Mouse (Mus musculus) heart, embryonic 11.5 days (tissue): Measurements from ENCODE around the gene Alx1. TPM values are rescaled to one million over a fixed set of nuclear protein-coding genes. Genes with fewer than 3 reads are reported as not detected.

Source experiments
- ATAC-seq: fragments of 200-750 bp; cut with Nextera tagmentation; replicated peaks from 2 replicates; pipeline ENCODE4 v1.8.0; 2017; ENCODE audit warnings: moderate library complexity; ENCODE audit not compliant: insufficient number of reproducible peaks, low FRiP score, low TSS enrichment
- H3K27ac ChIP-seq: fragments of 300-500 bp; sonication (generic); 2 replicates; pipeline ENCODE4 v1.5.1; 2014; ENCODE audit warnings: mild to moderate bottlenecking, low read depth, low read length
- H3K27me3 ChIP-seq: fragments of 300-500 bp; sonication (generic); 2 replicates; pipeline ENCODE4 v1.6.1; 2014; ENCODE audit warnings: mild to moderate bottlenecking, low read length, mixed read lengths; ENCODE audit not compliant: control insufficient read depth, insufficient read depth
- H3K36me3 ChIP-seq: fragments of 300-500 bp; sonication (generic); 2 replicates; pipeline ENCODE4 v1.6.1; 2014; ENCODE audit warnings: mild to moderate bottlenecking, low read length, moderate library complexity, mixed read lengths; ENCODE audit not compliant: control insufficient read depth, insufficient read depth
- H3K4me1 ChIP-seq: fragments of 300-500 bp; sonication (generic); 2 replicates; pipeline ENCODE4 v1.6.1; 2014; ENCODE audit warnings: low read length; ENCODE audit not compliant: control insufficient read depth, insufficient read depth
- H3K4me2 ChIP-seq: fragments of 300-500 bp; sonication (generic); 2 replicates; pipeline ENCODE4 v1.6.1; 2014; ENCODE audit warnings: mild to moderate bottlenecking, moderate library complexity
- H3K4me3 ChIP-seq: fragments of 300-500 bp; sonication (generic); 2 replicates; pipeline ENCODE4 v1.5.1; 2014; ENCODE audit warnings: low read depth, low read length
- H3K9ac ChIP-seq: fragments of 300-500 bp; sonication (generic); 2 replicates; pipeline ENCODE4 v1.6.1; 2014; ENCODE audit warnings: mild to moderate bottlenecking, low read depth, low read length, moderate library complexity
- H3K9me3 ChIP-seq: fragments of 300-500 bp; sonication (generic); replicated peaks from 2 replicates; pipeline ENCODE4 v1.6.1; 2016; ENCODE audit warnings: low read length; ENCODE audit not compliant: control insufficient read depth
- WGBS: fragments of 180-500 bp; shearing (Covaris S2); extraction: QIAGEN DNeasy Blood & Tissue Kit; methylation state at CpG from one replicate; pipeline ENCODE4 v1.1.7; 2014; ENCODE audit not compliant: insufficient replicate concordance; 5-methylcytosine and 5-hydroxymethylcytosine counted together
- polyA plus RNA-seq: library from polyadenylated mRNA; unstranded; fragments of >200 nt; fragmentation: Nextera tagmentation; extraction: Ambion mirVana; gene quantifications from 2 replicates; pipeline ENCODE4 v1.2.1, GENCODE M21; 2014

Alx1 gene
- polyA plus RNA-seq, 1 experiment from 2014 or later = 3.6 TPM

- no peaks in the 10 kb centered on the region for H3K9me3 ChIP-seq
- H3K27me3 ChIP-seq = peaks cover 54% of the 10 kb centered on the region
- H3K9ac ChIP-seq = no peak overlapping the region; the same call in 1 of the 2 replicates
- no peaks in the 10 kb centered on the region for H3K36me3 ChIP-seq
- H3K4me1 ChIP-seq = 0 out of 2 replicates have a peak, but pooled peaks cover 4% of the 10 kb centered on the region
- no peak overlapping the region for H3K27ac ChIP-seq
- 0% methylated on average over 15 of the region's 15 CpGs for WGBS
- H3K4me2 ChIP-seq = peak overlapping the region; percentile 75
- no peak for ATAC-seq
- H3K4me3 ChIP-seq = peak overlapping the region; percentile 51
These were observed 2.1 kb downstream of the Alx1 start for GRCm38 (mm10) chr10:103027931-103028252.

GRCm38 (mm10) chr10:103027226-103027930 lies 2.6 kb downstream of the Alx1 start:
- no peak overlapping the region for H3K27ac ChIP-seq
- no peak for ATAC-seq
- peak overlapping the region; percentile 51 for H3K4me3 ChIP-seq
- H3K36me3 ChIP-seq = no peaks in the 10 kb centered on the region
- under 1% methylated on average over 20 of the region's 20 CpGs for WGBS
- H3K4me1 ChIP-seq = 0 out of 2 replicates have a peak, but pooled peaks cover 4% of the 10 kb centered on the region
- peak overlapping the region; percentile 75 for H3K4me2 ChIP-seq
- peaks cover 52% of the 10 kb centered on the region for H3K27me3 ChIP-seq
- H3K9ac ChIP-seq = no peak overlapping the region
- no peaks in the 10 kb centered on the region for H3K9me3 ChIP-seq

GRCm38 (mm10) chr10:103026636-103027225 lies 3.3 kb downstream of the Alx1 start:
- peak overlapping the region; percentile 32 for H3K4me2 ChIP-seq
- ATAC-seq = no peak
- H3K27ac ChIP-seq = no peak overlapping the region
- no peak overlapping the region for H3K9ac ChIP-seq
- peak overlapping the region; percentile 12; the same call in 1 of the 2 replicates for H3K4me3 ChIP-seq
- H3K27me3 ChIP-seq = peaks cover 46% of the 10 kb centered on the region
- H3K9me3 ChIP-seq = no peaks in the 10 kb centered on the region
- 0 out of 2 replicates have a peak, but pooled peaks cover 4% of the 10 kb centered on the region for H3K4me1 ChIP-seq
- no peaks in the 10 kb centered on the region for H3K36me3 ChIP-seq
- WGBS = under 1% methylated on average over 17 of the region's 17 CpGs

- Histone ChIP-seq H3K4me2 (no peak overlapping the region), H3K9ac (no peak overlapping the region), H3K9me3 (no peaks in the 10 kb centered on the region), H3K4me3 (no peak overlapping the region), H3K36me3 (no peaks in the 10 kb centered on the region), H3K27ac (no peak overlapping the region), H3K4me1 (no peaks in the 10 kb centered on the region), H3K27me3 (no peaks in the 10 kb centered on the region)
- 66% methylated on average over 2 of the region's 2 CpGs for WGBS
- ATAC-seq = no peak
These were observed 27.5 kb downstream of the Alx1 start for GRCm38 (mm10) chr10:103002556-103002955.

GRCm38 (mm10) chr10:103000902-103001301 lies 29.1 kb downstream of the Alx1 start:
- Histone ChIP-seq H3K9me3 (no peaks in the 10 kb centered on the region), H3K4me1 (no peaks in the 10 kb centered on the region), H3K27me3 (no peaks in the 10 kb centered on the region), H3K9ac (no peak overlapping the region), H3K4me2 (no peak overlapping the region), H3K36me3 (no peaks in the 10 kb centered on the region), H3K27ac (no peak overlapping the region), H3K4me3 (no peak overlapping the region)
- WGBS = 19% methylated on average over 8 of the region's 8 CpGs
- no peak for ATAC-seq

GRCm38 (mm10) chr10:102999584-102999983 lies 30.4 kb downstream of the Alx1 start:
- no peaks in the 10 kb centered on the region for H3K36me3 ChIP-seq
- H3K9me3 ChIP-seq = no peaks in the 10 kb centered on the region
- no peak overlapping the region for H3K9ac ChIP-seq
- H3K27ac ChIP-seq = no peak overlapping the region
- no peaks in the 10 kb centered on the region for H3K4me1 ChIP-seq
- H3K27me3 ChIP-seq = no peaks in the 10 kb centered on the region
- no peak overlapping the region for H3K4me2 ChIP-seq
- ATAC-seq = no peak
- no peak overlapping the region for H3K4me3 ChIP-seq

- ATAC-seq = no peak
- H3K9ac ChIP-seq = no peak overlapping the region
- H3K27me3 ChIP-seq = no peaks in the 10 kb centered on the region
- no peak overlapping the region for H3K27ac ChIP-seq
- no peak overlapping the region for H3K4me2 ChIP-seq
- WGBS = 86% methylated on average over 5 of the region's 5 CpGs
- no peaks in the 10 kb centered on the region for H3K9me3 ChIP-seq
- H3K4me3 ChIP-seq = no peak overlapping the region
- H3K36me3 ChIP-seq = no peaks in the 10 kb centered on the region
- H3K4me1 ChIP-seq = no peaks in the 10 kb centered on the region
These were observed 54.9 kb downstream of the Alx1 start for GRCm38 (mm10) chr10:102975106-102975505.

- WGBS = 77% methylated on average over 2 of the region's 2 CpGs
- Histone ChIP-seq H3K4me1 (no peaks in the 10 kb centered on the region), H3K36me3 (no peaks in the 10 kb centered on the region)
These were observed 70.4 kb downstream of the Alx1 start for GRCm38 (mm10) chr10:102959602-102960001.

More at GRCm38 (mm10) chr10:102959602-102960001, 70.4 kb downstream of the Alx1 start:
- Histone ChIP-seq H3K4me2 (no peak overlapping the region), H3K9ac (no peak overlapping the region), H3K4me3 (no peak overlapping the region), H3K9me3 (no peaks in the 10 kb centered on the region), H3K27me3 (no peaks in the 10 kb centered on the region), H3K27ac (no peak overlapping the region)
- ATAC-seq = no peak
